Mouse (Mus musculus) megakaryocyte, embryonic 14.5 days (primary cell): ENCODE measurements at regions not wholly inside any gene's neighbourhood (a gene's known extent, or its start where the extent isn't known, plus 50 kb on each side); places are given as distances from the start of the nearest gene placed in this dataset.

Source experiments
- FLI1 ChIP-seq: IDR thresholded peaks from 2 replicates; pipeline ENCODE4 v1.6.1; 2012; ENCODE audit warnings: low read length, inconsistent platforms, mixed read lengths
- GATA1 ChIP-seq: IDR thresholded peaks from 3 replicates; pipeline ENCODE4 v1.6.1; 2012; ENCODE audit warnings: mixed read lengths, low read length, inconsistent platforms, borderline replicate concordance

DNA sequence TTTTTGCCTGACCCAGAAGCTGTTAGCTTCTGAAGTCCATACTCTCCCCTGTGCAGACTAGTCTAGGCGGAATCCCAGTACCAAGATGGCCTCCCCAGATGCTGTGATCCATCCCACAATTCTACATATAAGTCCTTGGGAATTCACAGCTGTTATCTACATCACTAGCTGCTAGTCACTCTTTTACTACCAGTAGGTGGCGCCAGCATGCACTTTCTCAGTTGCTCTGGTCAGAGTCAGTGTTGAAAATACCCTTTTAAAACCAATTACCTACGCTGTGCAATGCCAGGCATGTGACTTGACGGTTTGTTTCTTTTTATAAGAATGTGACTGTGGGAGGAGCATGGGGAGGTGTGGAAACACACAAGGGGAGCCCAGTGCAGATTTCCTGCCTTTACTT is 348.3 kb downstream of the Xylt1 start:
- no peak for TF ChIP-seq GATA1
- TF ChIP-seq FLI1 = no peak
